Mouse (Mus musculus): ENCODE measurements at regions not wholly inside any gene's neighbourhood (a gene's known extent, or its start where the extent isn't known, plus 50 kb on each side); places are given as distances from the start of the nearest gene placed in this dataset.

- no peak for ATAC-seq (ENCODE audit: low read depth)
- H3K9me3 ChIP-seq (ENCODE audit: control insufficient read depth, low read length): no peaks in the 10 kb centered on the region
- no peaks in the 10 kb centered on the region for H3K36me3 ChIP-seq (ENCODE audit: control insufficient read depth, insufficient read depth, low read length)
- no peaks in the 10 kb centered on the region for H3K27me3 ChIP-seq (ENCODE audit: control insufficient read depth, insufficient read depth, low read length)
- H3K4me3 ChIP-seq (ENCODE audit: low read depth, low read length): no peak overlapping the region
- H3K27ac ChIP-seq (ENCODE audit: low read depth, low read length): no peak overlapping the region
- no peak overlapping the region for H3K4me2 ChIP-seq (ENCODE audit: low read depth, low read length)
- H3K4me1 ChIP-seq (ENCODE audit: control insufficient read depth, insufficient read depth, low read length): no peaks in the 10 kb centered on the region
- WGBS: 55% methylated on average over 4 of the region's 4 CpGs
- no peak overlapping the region for H3K9ac ChIP-seq (replicated peaks; ENCODE audit: low read depth, low read length)
These were observed 331.6 kb upstream of the Xrcc4 start for GRCm38 (mm10) chr13:90420966-90421365.

GRCm38 (mm10) chr13:90404392-90404791 is 315.0 kb upstream of the Xrcc4 start:
- Histone ChIP-seq H3K9me3 (ENCODE audit: control insufficient read depth, low read length) (no peaks in the 10 kb centered on the region), H3K4me3 (ENCODE audit: low read depth, low read length) (no peak overlapping the region), H3K9ac (replicated peaks; ENCODE audit: low read depth, low read length) (no peak overlapping the region), H3K36me3 (ENCODE audit: control insufficient read depth, insufficient read depth, low read length) (no peaks in the 10 kb centered on the region), H3K27me3 (ENCODE audit: control insufficient read depth, insufficient read depth, low read length) (no peaks in the 10 kb centered on the region), H3K4me2 (ENCODE audit: low read depth, low read length) (no peak overlapping the region), H3K4me1 (ENCODE audit: control insufficient read depth, insufficient read depth, low read length) (no peaks in the 10 kb centered on the region), H3K27ac (ENCODE audit: low read depth, low read length) (no peak overlapping the region)
- ATAC-seq (ENCODE audit: low read depth): no peak
- 87% methylated on average over 4 of the region's 4 CpGs for WGBS

DNA sequence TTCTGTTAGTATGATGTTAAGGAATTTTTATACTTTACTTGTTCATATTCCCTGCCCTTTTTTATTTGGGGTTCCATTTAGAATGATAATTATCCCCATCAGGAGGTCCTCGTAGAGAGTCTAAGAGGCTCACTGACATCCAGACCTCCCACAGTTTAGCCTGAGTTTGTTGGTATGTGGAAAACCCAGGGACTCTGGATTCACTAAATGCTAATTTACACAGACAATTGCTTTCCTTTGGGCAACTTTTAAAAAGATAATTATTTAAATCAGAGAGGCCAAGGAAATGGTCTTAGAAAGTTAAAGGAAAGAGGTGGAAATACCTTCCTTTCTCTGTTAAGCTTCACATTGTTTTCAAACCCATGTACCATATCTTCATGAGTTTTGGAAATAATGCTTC is 312.7 kb upstream of the Xrcc4 start:
- H3K27me3 ChIP-seq (ENCODE audit: control insufficient read depth, insufficient read depth, low read length): no peaks in the 10 kb centered on the region
- ATAC-seq (ENCODE audit: low read depth): no peak
- H3K9me3 ChIP-seq (ENCODE audit: control insufficient read depth, low read length): no peaks in the 10 kb centered on the region
- 19% methylated on average over 1 of the region's 1 CpGs for WGBS
- no peak overlapping the region for H3K4me2 ChIP-seq (ENCODE audit: low read depth, low read length)
- H3K27ac ChIP-seq (ENCODE audit: low read depth, low read length): no peak overlapping the region
- no peaks in the 10 kb centered on the region for H3K4me1 ChIP-seq (ENCODE audit: control insufficient read depth, insufficient read depth, low read length)
- no peak overlapping the region for H3K4me3 ChIP-seq (ENCODE audit: low read depth, low read length)
- H3K36me3 ChIP-seq (ENCODE audit: control insufficient read depth, insufficient read depth, low read length): no peaks in the 10 kb centered on the region
- no peak overlapping the region for H3K9ac ChIP-seq (replicated peaks; ENCODE audit: low read depth, low read length)

DNA sequence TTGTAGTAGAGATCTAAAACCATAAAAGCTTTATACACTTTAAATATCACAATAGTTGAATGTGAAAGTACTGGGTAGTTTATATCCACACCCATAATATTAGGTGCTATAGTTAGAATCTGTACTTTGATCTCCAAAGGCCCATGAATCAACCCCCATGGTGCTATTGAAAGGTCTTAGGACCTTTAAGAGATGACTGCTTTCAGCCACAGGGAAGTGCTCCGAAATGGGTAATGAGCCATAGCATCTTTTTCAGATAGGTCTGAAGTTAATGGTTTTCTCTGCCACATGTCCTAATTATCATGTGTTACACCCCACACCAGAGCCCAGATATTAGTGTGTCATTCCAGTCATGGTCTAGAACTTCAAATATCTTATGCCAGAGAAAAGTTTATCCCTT is 312.1 kb upstream of the Xrcc4 start:
- Histone ChIP-seq H3K27me3 (ENCODE audit: control insufficient read depth, insufficient read depth, low read length) (no peaks in the 10 kb centered on the region), H3K36me3 (ENCODE audit: control insufficient read depth, insufficient read depth, low read length) (no peaks in the 10 kb centered on the region), H3K9me3 (ENCODE audit: control insufficient read depth, low read length) (no peaks in the 10 kb centered on the region), H3K4me3 (ENCODE audit: low read depth, low read length) (no peak overlapping the region), H3K4me2 (ENCODE audit: low read depth, low read length) (no peak overlapping the region), H3K27ac (ENCODE audit: low read depth, low read length) (no peak overlapping the region), H3K9ac (replicated peaks; ENCODE audit: low read depth, low read length) (no peak overlapping the region), H3K4me1 (ENCODE audit: control insufficient read depth, insufficient read depth, low read length) (no peaks in the 10 kb centered on the region)
- ATAC-seq (ENCODE audit: low read depth): no peak
- WGBS: 15% methylated on average over 1 of the region's 1 CpGs

- H3K36me3 ChIP-seq (ENCODE audit: control insufficient read depth, insufficient read depth, low read length): no peaks in the 10 kb centered on the region
- no peak overlapping the region for H3K4me2 ChIP-seq (ENCODE audit: low read depth, low read length)
- WGBS: 70% methylated on average over 8 of the region's 8 CpGs
- no peak overlapping the region for H3K4me3 ChIP-seq (ENCODE audit: low read depth, low read length)
- H3K27ac ChIP-seq (ENCODE audit: low read depth, low read length): no peak overlapping the region
- H3K9me3 ChIP-seq (ENCODE audit: control insufficient read depth, low read length): no peaks in the 10 kb centered on the region
- H3K4me1 ChIP-seq (ENCODE audit: control insufficient read depth, insufficient read depth, low read length): no peaks in the 10 kb centered on the region
- H3K9ac ChIP-seq (replicated peaks; ENCODE audit: low read depth, low read length): no peak overlapping the region
- H3K27me3 ChIP-seq (ENCODE audit: control insufficient read depth, insufficient read depth, low read length): no peaks in the 10 kb centered on the region
- ATAC-seq (ENCODE audit: low read depth): 0 out of 2 replicates have a peak, but pooled peaks have one; percentile 17
These were observed 306.0 kb upstream of the Xrcc4 start for GRCm38 (mm10) chr13:90395274-90396023.

DNA sequence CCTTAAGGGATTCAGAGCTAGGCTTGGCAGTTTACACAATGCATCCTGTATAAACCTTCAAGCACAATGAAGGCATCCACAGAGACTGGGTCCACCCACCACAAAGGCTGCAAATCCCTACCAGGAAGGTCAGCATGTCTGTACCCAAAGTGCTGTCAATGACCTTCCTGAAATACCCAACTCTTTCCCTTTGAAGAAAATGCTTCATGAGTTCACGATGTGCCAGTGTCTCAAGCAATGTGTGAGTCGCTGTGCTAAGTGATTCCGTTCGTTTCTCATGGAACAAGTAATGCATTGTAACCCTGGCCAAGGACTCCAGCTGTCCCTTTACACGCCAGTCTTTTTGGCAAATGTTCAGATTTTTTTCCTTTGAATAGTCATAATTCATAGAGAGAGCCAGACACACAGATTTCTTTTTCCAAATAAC is 305.4 kb upstream of the Xrcc4 start:
- H3K4me2 ChIP-seq (ENCODE audit: low read depth, low read length): no peak overlapping the region
- no peak overlapping the region for H3K27ac ChIP-seq (ENCODE audit: low read depth, low read length)
- H3K27me3 ChIP-seq (ENCODE audit: control insufficient read depth, insufficient read depth, low read length): no peaks in the 10 kb centered on the region
- ATAC-seq (ENCODE audit: low read depth): peak; percentile 81; the same call in 1 of the 2 replicates
- 50% methylated on average over 5 of the region's 5 CpGs for WGBS
- H3K4me3 ChIP-seq (ENCODE audit: low read depth, low read length): no peak overlapping the region
- no peaks in the 10 kb centered on the region for H3K9me3 ChIP-seq (ENCODE audit: control insufficient read depth, low read length)
- H3K36me3 ChIP-seq (ENCODE audit: control insufficient read depth, insufficient read depth, low read length): no peaks in the 10 kb centered on the region
- H3K9ac ChIP-seq (replicated peaks; ENCODE audit: low read depth, low read length): no peak overlapping the region
- no peaks in the 10 kb centered on the region for H3K4me1 ChIP-seq (ENCODE audit: control insufficient read depth, insufficient read depth, low read length)

- no peak overlapping the region for H3K9ac ChIP-seq (replicated peaks; ENCODE audit: low read depth, low read length)
- no peaks in the 10 kb centered on the region for H3K9me3 ChIP-seq (ENCODE audit: control insufficient read depth, low read length)
- no peaks in the 10 kb centered on the region for H3K27me3 ChIP-seq (ENCODE audit: control insufficient read depth, insufficient read depth, low read length)
- H3K27ac ChIP-seq (ENCODE audit: low read depth, low read length): no peak overlapping the region
- H3K4me2 ChIP-seq (ENCODE audit: low read depth, low read length): no peak overlapping the region
- H3K4me1 ChIP-seq (ENCODE audit: control insufficient read depth, insufficient read depth, low read length): no peaks in the 10 kb centered on the region
- H3K36me3 ChIP-seq (ENCODE audit: control insufficient read depth, insufficient read depth, low read length): no peaks in the 10 kb centered on the region
- no peak overlapping the region for H3K4me3 ChIP-seq (ENCODE audit: low read depth, low read length)
- no peak for ATAC-seq (ENCODE audit: low read depth)
These were observed 303.0 kb upstream of the Xrcc4 start for GRCm38 (mm10) chr13:90392415-90392814.

GRCm38 (mm10) chr13:90376619-90377018 is 287.2 kb upstream of the Xrcc4 start:
- ATAC-seq (ENCODE audit: low read depth): peak; percentile 76; the same call in 1 of the 2 replicates

GRCm38 (mm10) chr13:90376207-90376606 is 286.8 kb upstream of the Xrcc4 start:
- WGBS: 23% methylated on average over 6 of the region's 6 CpGs
- no peaks in the 10 kb centered on the region for H3K27me3 ChIP-seq (ENCODE audit: control insufficient read depth, insufficient read depth, low read length)
- H3K4me2 ChIP-seq (ENCODE audit: low read depth, low read length): no peak overlapping the region
- H3K4me3 ChIP-seq (ENCODE audit: low read depth, low read length): no peak overlapping the region
- H3K27ac ChIP-seq (ENCODE audit: low read depth, low read length): no peak overlapping the region
- H3K36me3 ChIP-seq (ENCODE audit: control insufficient read depth, insufficient read depth, low read length): no peaks in the 10 kb centered on the region
- H3K9ac ChIP-seq (replicated peaks; ENCODE audit: low read depth, low read length): no peak overlapping the region
- H3K4me1 ChIP-seq (ENCODE audit: control insufficient read depth, insufficient read depth, low read length): peaks cover 3% of the 10 kb centered on the region; the same call in 1 of the 2 replicates
- peak; percentile 87; the same call in 1 of the 2 replicates for ATAC-seq (ENCODE audit: low read depth)
- H3K9me3 ChIP-seq (ENCODE audit: control insufficient read depth, low read length): no peaks in the 10 kb centered on the region

More at GRCm38 (mm10) chr13:90376619-90377018, 287.2 kb upstream of the Xrcc4 start:
- no peaks in the 10 kb centered on the region for H3K9me3 ChIP-seq (ENCODE audit: control insufficient read depth, low read length)
- H3K4me3 ChIP-seq (ENCODE audit: low read depth, low read length): no peak overlapping the region
- 26% methylated on average over 3 of the region's 3 CpGs for WGBS
- H3K9ac ChIP-seq (replicated peaks; ENCODE audit: low read depth, low read length): no peak overlapping the region
- H3K4me2 ChIP-seq (ENCODE audit: low read depth, low read length): no peak overlapping the region
- no peaks in the 10 kb centered on the region for H3K27me3 ChIP-seq (ENCODE audit: control insufficient read depth, insufficient read depth, low read length)
- no peak overlapping the region for H3K27ac ChIP-seq (ENCODE audit: low read depth, low read length)
- H3K36me3 ChIP-seq (ENCODE audit: control insufficient read depth, insufficient read depth, low read length): no peaks in the 10 kb centered on the region
- H3K4me1 ChIP-seq (ENCODE audit: control insufficient read depth, insufficient read depth, low read length): peaks cover 3% of the 10 kb centered on the region; the same call in 1 of the 2 replicates
